Mouse (Mus musculus) CH12.LX (cell line): ENCODE measurements around the gene Pdia3. TPM values are rescaled to one million over a fixed set of nuclear protein-coding genes. Genes with fewer than 3 reads are reported as not detected.

Source experiments
- DNase-seq: peaks from one replicate; pipeline ENCODE4 v3.0.0-alpha.2; 2013; ENCODE audit errors: extremely low read depth
- H3K27ac ChIP-seq: 2 replicates; pipeline ENCODE4 v1.5.1; 2012; ENCODE audit warnings: low read depth, mild to moderate bottlenecking, control low read depth, moderate library complexity; ENCODE audit not compliant: insufficient read depth
- H3K27me3 ChIP-seq: replicated peaks from 2 replicates; pipeline ENCODE3; 2012; ENCODE audit warnings: inconsistent platforms
- H3K36me3 ChIP-seq, 2 experiments: replicated peaks in 1 of 2; 2 replicates each; pipeline versions ENCODE3 to v1.6.1; 2012; ENCODE audit warnings: inconsistent platforms in 1 of 2, low read length in 1 of 2, mild to moderate bottlenecking in 1 of 2, mixed read lengths in 1 of 2, moderate library complexity in 1 of 2; ENCODE audit not compliant: control insufficient read depth in 1 of 2, insufficient read depth in 1 of 2
- H3K4me1 ChIP-seq, 2 experiments: 2 replicates each; pipeline ENCODE4 v1.6.1; 2012; ENCODE audit warnings: inconsistent platforms in 1 of 2, moderate library complexity in 1 of 2; ENCODE audit not compliant: insufficient read depth in 2 of 2, control insufficient read depth in 1 of 2
- H3K4me2 ChIP-seq: 2 replicates; pipeline ENCODE4 v1.6.1; 2012; ENCODE audit warnings: low read depth, mild to moderate bottlenecking, control low read depth; ENCODE audit not compliant: poor library complexity, insufficient read depth, severe bottlenecking
- H3K4me3 ChIP-seq, 3 experiments: fragments of 150-350 bp in 1 of 3; sonication (generic) in 1 of 3; replicated peaks in 1 of 3; 2 replicates each; pipeline versions ENCODE3 to v1.5.1; 2011 to 2012; ENCODE audit warnings: low read depth in 2 of 3, low read length in 2 of 3, mild to moderate bottlenecking in 2 of 3, moderate library complexity in 2 of 3, control low read depth in 1 of 3, improper control_type of control experiment in 1 of 3, inconsistent platforms in 1 of 3, mixed read lengths in 1 of 3; ENCODE audit not compliant: poor library complexity in 1 of 3
- H3K79me2 ChIP-seq: replicated peaks from 2 replicates; pipeline ENCODE4 v1.6.1; 2012; ENCODE audit warnings: mild to moderate bottlenecking, moderate library complexity; ENCODE audit not compliant: control insufficient read depth, poor library complexity, insufficient read depth, severe bottlenecking; ENCODE audit errors: extremely low read depth
- H3K9ac ChIP-seq: 2 replicates; pipeline ENCODE4 v1.6.1; 2012; ENCODE audit warnings: low read depth, mild to moderate bottlenecking, control low read depth, moderate library complexity; ENCODE audit not compliant: insufficient read depth
- H3K9me3 ChIP-seq: replicated peaks from 2 replicates; pipeline ENCODE3; 2012; ENCODE audit warnings: low read length, inconsistent platforms, mixed read lengths
- CTCF ChIP-seq, 2 experiments: IDR thresholded peaks in 1 of 2; conservative IDR thresholded peaks in 1 of 2; 2 replicates each; pipeline ENCODE4 v1.5.1; 2011 to 2012; ENCODE audit warnings: low read depth in 2 of 2, low read length in 2 of 2, improper control_type of control experiment in 1 of 2, inconsistent platforms in 1 of 2, mild to moderate bottlenecking in 1 of 2, moderate library complexity in 1 of 2
- EP300 ChIP-seq: IDR thresholded peaks from 2 replicates; pipeline ENCODE4 v1.6.1; 2011; ENCODE audit warnings: low read length, improper control_type of control experiment
- ETS1 ChIP-seq: conservative IDR thresholded peaks from 2 replicates; pipeline ENCODE4 v1.6.1; 2012; ENCODE audit warnings: low read depth, mild to moderate bottlenecking, inconsistent platforms, low read length, improper control_type of control experiment, moderate library complexity
- HCFC1 ChIP-seq: IDR thresholded peaks from 2 replicates; pipeline ENCODE4 v1.6.1; 2012; ENCODE audit warnings: low read depth, mild to moderate bottlenecking, inconsistent platforms, low read length, improper control_type of control experiment
- JUN ChIP-seq: IDR thresholded peaks from 2 replicates; pipeline ENCODE4 v1.6.1; 2011; ENCODE audit warnings: low read depth, mild to moderate bottlenecking, low read length, improper control_type of control experiment, moderate library complexity; ENCODE audit not compliant: insufficient read depth
- JUND ChIP-seq: conservative IDR thresholded peaks from 2 replicates; pipeline ENCODE4 v1.6.1; 2011; ENCODE audit warnings: low read depth, low read length, improper control_type of control experiment
- KAT2A ChIP-seq: IDR thresholded peaks from 2 replicates; pipeline ENCODE4 v1.6.1; 2012; ENCODE audit warnings: low read length, improper control_type of control experiment, inconsistent platforms; ENCODE audit not compliant: insufficient replicate concordance
- MAFK ChIP-seq: IDR thresholded peaks from 2 replicates; pipeline ENCODE4 v1.6.1; 2011; ENCODE audit warnings: low read length, improper control_type of control experiment; ENCODE audit not compliant: insufficient replicate concordance
- MAX ChIP-seq: IDR thresholded peaks from 2 replicates; pipeline ENCODE4 v1.6.1; 2011; ENCODE audit warnings: low read length, improper control_type of control experiment
- MAZ ChIP-seq: IDR thresholded peaks from 2 replicates; pipeline ENCODE4 v1.6.1; 2012; ENCODE audit warnings: low read depth, mild to moderate bottlenecking, inconsistent platforms, low read length, improper control_type of control experiment, moderate library complexity
- MEF2A ChIP-seq: IDR thresholded peaks from 2 replicates; pipeline ENCODE4 v1.6.1; 2014; ENCODE audit warnings: low read depth, mild to moderate bottlenecking, inconsistent platforms, low read length, improper control_type of control experiment, borderline replicate concordance
- MXI1 ChIP-seq: IDR thresholded peaks from 2 replicates; pipeline ENCODE4 v1.6.1; 2011; ENCODE audit warnings: mild to moderate bottlenecking, low read depth, low read length, improper control_type of control experiment
- NELFE ChIP-seq: IDR thresholded peaks from 2 replicates; pipeline ENCODE4 v1.6.1; 2011; ENCODE audit warnings: low read depth, low read length, improper control_type of control experiment
- NRF1 ChIP-seq: IDR thresholded peaks from 2 replicates; pipeline ENCODE4 v1.6.1; 2014; ENCODE audit warnings: low read depth, mild to moderate bottlenecking, inconsistent platforms, low read length, improper control_type of control experiment, moderate library complexity
- PAX5 ChIP-seq: IDR thresholded peaks from 2 replicates; pipeline ENCODE4 v1.6.1; 2012; ENCODE audit warnings: low read length, inconsistent platforms, mixed read lengths
- POLR2A ChIP-seq: IDR thresholded peaks from 2 replicates; pipeline ENCODE4 v1.6.1; 2011; ENCODE audit warnings: low read depth, mild to moderate bottlenecking, improper control_type of control experiment, low read length
- POLR2AphosphoS2 ChIP-seq: IDR thresholded peaks from 2 replicates; pipeline ENCODE4 v1.6.1; 2011; ENCODE audit warnings: low read depth, low read length, improper control_type of control experiment
- SIN3A ChIP-seq: IDR thresholded peaks from 2 replicates; pipeline ENCODE4 v1.6.1; 2012; ENCODE audit warnings: low read length, improper control_type of control experiment, inconsistent platforms
- SMC3 ChIP-seq: IDR thresholded peaks from 2 replicates; pipeline ENCODE4 v1.6.1; 2011; ENCODE audit warnings: low read depth, low read length, improper control_type of control experiment
- TBP ChIP-seq: conservative IDR thresholded peaks from 2 replicates; pipeline ENCODE4 v1.6.1; 2011; ENCODE audit warnings: low read depth, low read length, improper control_type of control experiment
- ZNF384 ChIP-seq: IDR thresholded peaks from 2 replicates; pipeline ENCODE4 v1.6.1; 2012; ENCODE audit warnings: low read depth, low read length, improper control_type of control experiment, inconsistent platforms
- dilution Hi-C: fragments of 300-500 bp; cut with MboI; formaldehyde crosslinking; loops from 2 replicates; pipeline ENCODE4 v1.14.3; 2020; ENCODE audit warnings: low sequenced_read_pairs; ENCODE audit not compliant: extremely low pct_unique_long_range_greater_than_20kb, extremely low pct_ligation_motif_present
- in situ Hi-C: fragments of 300-500 bp; cut with MboI; formaldehyde crosslinking; loops from 3 replicates; pipeline ENCODE4 v1.14.3; 2019; ENCODE audit warnings: low sequenced_read_pairs, low pct_ligation_motif_present, low pct_unique_long_range_greater_than_20kb, mixed read lengths
- polyA plus RNA-seq: library from polyadenylated mRNA; unstranded; fragments of >175 nt; gene quantifications from 2 replicates; pipeline ENCODE4 v1.2.1, GENCODE M21; 2012; ENCODE audit warnings: low read depth; ENCODE audit not compliant: insufficient read length
- total RNA-seq, 2 experiments: library from RNA; depleted of rRNA; stranded (reverse); fragments of 300-350 nt in 1 of 2; fragments of >200 nt in 1 of 2; gene quantifications; 2 replicates each; pipeline ENCODE4 v1.2.3; 2012 to 2014

Pdia3 gene
- total and polyA plus RNA-seq, 3 experiments, result 54.5 to 406 (median 169) TPM

- Histone ChIP-seq H3K79me2 (peaks cover 7% of the 10 kb centered on the region), H3K27me3 (peaks cover 38% of the 10 kb centered on the region), H3K4me1 (peaks cover 8 to 37% of the 10 kb centered on the region in 2 experiments), H3K4me3 (no peak overlapping the region), H3K9me3 (no peaks in the 10 kb centered on the region), H3K27ac (no peak overlapping the region), H3K36me3 (peaks cover 0 to 12% of the 10 kb centered on the region in 2 experiments), H3K9ac (no peak overlapping the region), H3K4me2 (no peak overlapping the region)
- in situ Hi-C loops, result no loop called here
- dilution Hi-C loops, result no loop called here
- no peak for TF ChIP-seq MAZ
- TF ChIP-seq POLR2AphosphoS2, result no peak
- TF ChIP-seq SMC3, result no peak
- TF ChIP-seq NELFE, result no peak
- no peak for TF ChIP-seq MXI1
- TF ChIP-seq PAX5, result no peak
- TF ChIP-seq EP300, result no peak
- no peak for TF ChIP-seq MAFK
- TF ChIP-seq JUN, result no peak
- TF ChIP-seq ETS1, result no peak
- TF ChIP-seq POLR2A, result no peak
- no peak for TF ChIP-seq KAT2A
- TF ChIP-seq TBP, result no peak
- no peak for TF ChIP-seq JUND
- TF ChIP-seq CTCF (conservative IDR thresholded peaks at IDR 0.05 in 1 of 2, IDR thresholded peaks at IDR 0.05 in 1 of 2; ENCODE audit: low read depth in 2 of 2, low read length in 2 of 2), result no peak
- TF ChIP-seq SIN3A, result no peak
- TF ChIP-seq HCFC1, result no peak
- no peak for TF ChIP-seq MAX
- TF ChIP-seq NRF1, result no peak
- no peak for TF ChIP-seq ZNF384
- no peak for DNase-seq
These were observed 33.4 kb downstream of the Pdia3 start for GRCm38 (mm10) chr2:121447006-121447405.

DNA sequence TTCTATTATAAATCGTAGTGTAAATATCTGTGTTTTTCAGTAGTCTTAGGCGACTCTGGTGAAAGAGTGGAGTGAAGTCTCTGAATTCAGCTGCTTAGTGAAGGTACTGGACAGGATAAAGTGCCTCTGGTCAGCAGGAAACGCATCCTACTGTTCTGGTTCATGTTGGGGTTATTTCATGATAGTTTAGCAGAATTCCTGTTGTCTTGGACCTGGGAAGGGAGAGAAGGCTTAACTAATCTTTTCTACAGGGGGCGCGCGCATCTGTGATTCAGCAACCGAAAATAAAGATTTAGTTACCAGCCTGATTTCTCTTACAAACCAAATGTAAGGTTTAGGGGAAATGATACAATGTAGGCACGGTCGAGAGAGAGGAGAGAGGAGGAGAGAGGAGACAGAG is 34.6 kb downstream of the Pdia3 start:
- Histone ChIP-seq H3K9ac (peak overlapping the region; percentile 79; the same call in 1 of the 2 replicates), H3K79me2 (peaks cover 7% of the 10 kb centered on the region), H3K9me3 (no peaks in the 10 kb centered on the region), H3K4me1 (peaks cover 5 to 30% of the 10 kb centered on the region in 2 experiments), H3K36me3 (peaks cover 4 to 24% of the 10 kb centered on the region in 2 experiments), H3K27ac (no peak overlapping the region), H3K4me2 (peak overlapping the region; percentile 99), H3K27me3 (peaks cover 38% of the 10 kb centered on the region), H3K4me3 (peak overlapping the region; percentile 54 to 73 (median 58))
- 0 out of 2 replicates have a peak, but pooled peaks have one; percentile 10 for TF ChIP-seq MEF2A
- TF ChIP-seq CTCF (conservative IDR thresholded peaks at IDR 0.05 in 1 of 2, IDR thresholded peaks at IDR 0.05 in 1 of 2; ENCODE audit: low read depth in 2 of 2, low read length in 2 of 2), result peak in 1 of 2 experiments; percentile 44; a peak in 2 of 4 replicates
- no peak for TF ChIP-seq SIN3A
- dilution Hi-C loops (no loop called here), in situ Hi-C loops (no loop called here)
- no peak for DNase-seq
